Mouse (Mus musculus) midbrain, embryonic 15.5 days (tissue): ENCODE results near the gene Ran. TPM values are rescaled to one million over a fixed set of nuclear protein-coding genes. Genes with fewer than 3 reads are reported as not detected.

Experiments
- ATAC-seq: fragments of 200-750 bp; cut with Nextera tagmentation; replicated peaks from 2 replicates; pipeline ENCODE4 v1.8.0; 2017; ENCODE audit warnings: moderate TSS enrichment
- H3K27ac ChIP-seq: fragments of 300-500 bp; sonication (generic); 2 replicates; pipeline ENCODE4 v1.5.1; 2015; ENCODE audit warnings: mild to moderate bottlenecking, inconsistent platforms
- H3K27me3 ChIP-seq: fragments of 300-500 bp; sonication (generic); replicated peaks from 2 replicates; pipeline ENCODE4 v1.6.1; 2015; ENCODE audit warnings: inconsistent platforms
- H3K36me3 ChIP-seq: fragments of 300-500 bp; sonication (generic); replicated peaks from 2 replicates; pipeline ENCODE4 v1.6.1; 2015; ENCODE audit warnings: inconsistent platforms
- H3K4me1 ChIP-seq: fragments of 300-500 bp; sonication (generic); 2 replicates; pipeline ENCODE4 v1.6.1; 2015; ENCODE audit warnings: inconsistent platforms
- H3K4me2 ChIP-seq: fragments of 300-500 bp; sonication (generic); 2 replicates; pipeline ENCODE4 v1.6.1; 2015; ENCODE audit warnings: inconsistent platforms, mild to moderate bottlenecking, moderate library complexity
- H3K4me3 ChIP-seq: fragments of 300-500 bp; sonication (generic); 2 replicates; pipeline ENCODE4 v1.5.1; 2015; ENCODE audit warnings: mild to moderate bottlenecking, inconsistent platforms
- H3K9ac ChIP-seq: fragments of 300-500 bp; sonication (generic); 2 replicates; pipeline ENCODE4 v1.6.1; 2015; ENCODE audit warnings: mild to moderate bottlenecking, inconsistent platforms
- H3K9me3 ChIP-seq: fragments of 300-500 bp; sonication (generic); 2 replicates; pipeline ENCODE4 v1.6.1; 2016; ENCODE audit warnings: inconsistent platforms
- WGBS: fragments of 180-500 bp; shearing (Covaris S2); methylation state at CpG from one replicate; pipeline ENCODE4 v1.1.7; 2015; ENCODE audit warnings: mixed read lengths; 5-methylcytosine and 5-hydroxymethylcytosine counted together
- polyA plus RNA-seq: library from polyadenylated mRNA; unstranded; fragments of >200 nt; fragmentation: Nextera tagmentation; extraction: Ambion mirVana; gene quantifications from 2 replicates; pipeline ENCODE4 v1.2.1, GENCODE M21; 2015

Ran gene
- polyA plus RNA-seq, 1 experiment from 2014 or later = 342 TPM

DNA sequence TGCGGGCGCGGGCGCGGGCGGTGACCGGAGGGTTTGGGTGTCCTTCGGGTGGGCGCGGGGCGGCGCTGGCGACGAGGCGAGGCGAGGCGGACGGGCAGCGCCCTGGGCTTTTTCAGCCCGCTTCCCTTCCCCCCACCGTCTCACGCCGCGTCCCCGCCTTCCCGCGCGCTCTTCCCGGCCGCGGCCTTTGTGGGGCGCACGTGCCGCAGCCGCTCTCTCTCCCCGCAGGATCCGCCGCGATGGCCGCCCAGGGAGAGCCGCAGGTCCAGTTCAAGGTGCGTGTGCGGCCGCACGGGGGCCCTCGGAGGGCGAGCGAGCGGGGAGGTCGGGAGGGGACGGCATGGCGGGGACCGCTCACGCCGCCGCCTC is 415 bp downstream of the Ran start:
- Histone ChIP-seq H3K4me2 (peak overlapping the region; percentile 73), H3K9ac (peak overlapping the region; percentile 93), H3K4me1 (peaks cover 22% of the 10 kb centered on the region), H3K27ac (peak overlapping the region; percentile 99), H3K36me3 (peaks cover 4% of the 10 kb centered on the region), H3K27me3 (no peaks in the 10 kb centered on the region), H3K4me3 (peak overlapping the region; percentile 87), H3K9me3 (no peaks in the 10 kb centered on the region)
- under 1% methylated on average over 51 of the region's 56 CpGs for WGBS
- peak; percentile 80 for ATAC-seq

GRCm38 (mm10) chr5:129020731-129021130 is 862 bp downstream of the Ran start:
- 5% methylated on average over 28 of the region's 28 CpGs for whole genome bisulfite sequencing
- H3K27ac ChIP-seq = peak overlapping the region; percentile 99
- peaks cover 22% of the 10 kb centered on the region for H3K4me1 ChIP-seq
- peaks cover 4% of the 10 kb centered on the region for H3K36me3 ChIP-seq
- peak overlapping the region; percentile 73 for H3K4me2 ChIP-seq
- H3K27me3 ChIP-seq = no peaks in the 10 kb centered on the region
- H3K9me3 ChIP-seq = no peaks in the 10 kb centered on the region
- peak; percentile 16 for ATAC-seq
- H3K9ac ChIP-seq = peak overlapping the region; percentile 93
- peak overlapping the region; percentile 87 for H3K4me3 ChIP-seq

DNA sequence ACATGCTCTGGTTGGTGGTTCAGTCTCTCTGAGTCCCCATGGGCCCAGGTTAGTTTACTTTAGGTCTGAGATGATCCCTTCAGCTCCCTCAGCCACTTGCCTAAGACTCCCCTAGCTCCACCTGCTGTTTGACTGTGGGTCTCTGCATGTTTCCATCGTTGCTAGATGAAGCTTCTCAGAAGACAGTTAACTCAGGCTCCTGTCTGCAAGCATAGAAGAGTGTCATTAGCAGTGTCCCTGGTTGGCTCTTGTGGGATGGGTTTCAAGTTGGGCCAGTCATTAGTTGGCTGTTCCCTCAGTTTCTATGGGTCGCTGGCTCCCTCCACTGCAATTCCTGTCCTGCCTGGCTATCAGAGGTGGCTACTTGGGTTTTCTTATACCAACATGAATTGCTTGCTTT is 5.2 kb downstream of the Ran start:
- peaks cover 13% of the 10 kb centered on the region for H3K4me1 ChIP-seq
- no peak overlapping the region for H3K27ac ChIP-seq
- WGBS = 52% methylated on average over 2 of the region's 2 CpGs

DNA sequence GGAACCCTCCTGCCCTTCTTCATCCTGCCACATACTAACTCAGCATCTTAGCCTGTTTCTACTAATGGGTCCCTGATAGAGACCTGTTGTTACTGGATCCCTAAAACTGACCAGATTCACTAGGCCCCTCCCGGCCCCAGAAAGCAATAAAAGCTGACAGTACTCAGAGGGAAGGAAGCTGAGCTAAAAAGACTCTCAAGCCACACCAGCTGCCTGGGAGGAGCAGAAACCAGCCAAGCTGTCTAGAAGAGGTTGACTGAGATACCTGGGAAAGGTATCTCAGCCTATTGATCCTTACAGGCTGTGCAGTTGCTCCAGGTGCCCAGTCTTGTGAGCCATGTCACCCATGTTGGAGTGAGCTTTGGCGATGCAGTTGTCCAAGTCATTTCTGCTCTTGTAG is 5.9 kb downstream of the Ran start:
- Histone ChIP-seq H3K27me3 (no peaks in the 10 kb centered on the region), H3K27ac (no peak overlapping the region), H3K9me3 (no peaks in the 10 kb centered on the region), H3K4me2 (no peak overlapping the region), H3K36me3 (peaks cover 4% of the 10 kb centered on the region), H3K4me1 (peaks cover 13% of the 10 kb centered on the region), H3K9ac (no peak overlapping the region), H3K4me3 (no peak overlapping the region)
- ATAC-seq = no peak
- WGBS = 98% methylated on average over 2 of the region's 2 CpGs

More for the DNA sequence above, 5.2 kb downstream of the Ran start:
- no peak for ATAC-seq
- Histone ChIP-seq H3K4me3 (no peak overlapping the region), H3K9me3 (no peaks in the 10 kb centered on the region), H3K9ac (no peak overlapping the region), H3K27me3 (no peaks in the 10 kb centered on the region), H3K36me3 (peaks cover 4% of the 10 kb centered on the region), H3K4me2 (no peak overlapping the region)

GRCm38 (mm10) chr5:129026171-129026570 is 6.3 kb downstream of the Ran start:
- Histone ChIP-seq H3K9me3 (no peaks in the 10 kb centered on the region), H3K27me3 (no peaks in the 10 kb centered on the region), H3K4me2 (no peak overlapping the region), H3K9ac (no peak overlapping the region), H3K36me3 (peaks cover 4% of the 10 kb centered on the region), H3K4me3 (no peak overlapping the region), H3K27ac (no peak overlapping the region), H3K4me1 (peaks cover 12% of the 10 kb centered on the region)
- no peak for ATAC-seq
- WGBS = 92% methylated on average over 3 of the region's 3 CpGs

GRCm38 (mm10) chr5:129026637-129027036 is 6.8 kb downstream of the Ran start:
- H3K27me3 ChIP-seq = no peaks in the 10 kb centered on the region
- ATAC-seq = no peak
- H3K9me3 ChIP-seq = no peaks in the 10 kb centered on the region
- WGBS = 77% methylated on average over 1 of the region's 1 CpGs
- H3K4me3 ChIP-seq = no peak overlapping the region
- peaks cover 4% of the 10 kb centered on the region for H3K36me3 ChIP-seq
- no peak overlapping the region for H3K27ac ChIP-seq
- H3K9ac ChIP-seq = no peak overlapping the region
- H3K4me1 ChIP-seq = peaks cover 7% of the 10 kb centered on the region
- no peak overlapping the region for H3K4me2 ChIP-seq

GRCm38 (mm10) chr5:129029131-129029723 is 9.4 kb downstream of the Ran start:
- WGBS = 74% methylated on average over 5 of the region's 5 CpGs
- ATAC-seq = no peak
- Histone ChIP-seq H3K4me1 (no peaks in the 10 kb centered on the region), H3K9ac (no peak overlapping the region), H3K27me3 (no peaks in the 10 kb centered on the region), H3K4me2 (no peak overlapping the region), H3K4me3 (no peak overlapping the region), H3K27ac (no peak overlapping the region), H3K9me3 (no peaks in the 10 kb centered on the region), H3K36me3 (peaks cover 4% of the 10 kb centered on the region)

GRCm38 (mm10) chr5:129036678-129037077 is 16.8 kb downstream of the Ran start:
- Histone ChIP-seq H3K27ac (no peak overlapping the region), H3K27me3 (no peaks in the 10 kb centered on the region), H3K4me1 (no peaks in the 10 kb centered on the region), H3K9me3 (no peaks in the 10 kb centered on the region), H3K4me3 (no peak overlapping the region), H3K36me3 (no peaks in the 10 kb centered on the region), H3K4me2 (no peak overlapping the region), H3K9ac (no peak overlapping the region)
- ATAC-seq = no peak
- 89% methylated on average over 5 of the region's 5 CpGs for WGBS

GRCm38 (mm10) chr5:129037739-129038138 is 17.9 kb downstream of the Ran start:
- ATAC-seq = no peak
- 88% methylated on average over 7 of the region's 7 CpGs for WGBS
- no peak overlapping the region for H3K4me2 ChIP-seq
- no peaks in the 10 kb centered on the region for H3K4me1 ChIP-seq
- H3K27me3 ChIP-seq = no peaks in the 10 kb centered on the region
- no peak overlapping the region for H3K4me3 ChIP-seq
- H3K36me3 ChIP-seq = no peaks in the 10 kb centered on the region
- H3K9me3 ChIP-seq = no peaks in the 10 kb centered on the region
- H3K27ac ChIP-seq = no peak overlapping the region
- no peak overlapping the region for H3K9ac ChIP-seq

- H3K4me2 ChIP-seq = peak overlapping the region; percentile 27
- H3K4me1 ChIP-seq = peaks cover 35% of the 10 kb centered on the region
- H3K4me3 ChIP-seq = 0 out of 2 replicates have a peak overlapping the region, but pooled peaks have one; percentile 1
- ATAC-seq = no peak; the same call in 1 of the 2 replicates
- H3K27ac ChIP-seq = peak overlapping the region; percentile 75
- H3K9me3 ChIP-seq = no peaks in the 10 kb centered on the region
- WGBS = 14% methylated on average over 26 of the region's 26 CpGs
- H3K27me3 ChIP-seq = no peaks in the 10 kb centered on the region
- no peaks in the 10 kb centered on the region for H3K36me3 ChIP-seq
- H3K9ac ChIP-seq = 0 out of 2 replicates have a peak overlapping the region, but pooled peaks have one; percentile 2
Measured at GRCm38 (mm10) chr5:129045641-129046580, 26.0 kb downstream of the Ran start.

DNA sequence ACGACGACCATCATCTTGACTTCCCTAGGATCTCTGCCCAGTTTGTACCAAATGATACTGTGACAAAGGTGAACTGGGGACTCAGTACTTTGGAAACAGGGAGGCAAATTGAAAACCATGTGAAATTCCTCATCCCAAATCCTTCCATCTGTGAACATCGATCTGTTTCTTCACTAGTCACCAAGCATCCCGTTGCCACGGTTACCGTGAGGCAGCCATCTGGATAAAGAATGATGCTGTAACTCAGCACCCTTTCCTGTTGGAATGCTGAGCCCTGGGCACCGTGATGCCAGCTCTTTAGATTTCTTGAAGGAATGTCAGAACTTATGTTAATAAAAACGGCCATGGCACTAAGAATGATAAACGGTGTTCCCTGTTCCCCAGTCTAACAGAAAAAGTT is 29.5 kb downstream of the Ran start:
- no peak overlapping the region for H3K9ac ChIP-seq
- WGBS = 45% methylated on average over 9 of the region's 9 CpGs
- no peak for ATAC-seq
- no peaks in the 10 kb centered on the region for H3K27me3 ChIP-seq
- no peaks in the 10 kb centered on the region for H3K36me3 ChIP-seq
- H3K4me2 ChIP-seq = no peak overlapping the region
- H3K27ac ChIP-seq = 0 out of 2 replicates have a peak overlapping the region, but pooled peaks have one; percentile 21
- peaks cover 42% of the 10 kb centered on the region for H3K4me1 ChIP-seq
- no peak overlapping the region for H3K4me3 ChIP-seq
- H3K9me3 ChIP-seq = no peaks in the 10 kb centered on the region

- Histone ChIP-seq H3K9me3 (no peaks in the 10 kb centered on the region), H3K4me1 (peaks cover 24% of the 10 kb centered on the region), H3K36me3 (no peaks in the 10 kb centered on the region), H3K4me2 (no peak overlapping the region), H3K27ac (no peak overlapping the region), H3K9ac (no peak overlapping the region), H3K27me3 (no peaks in the 10 kb centered on the region), H3K4me3 (no peak overlapping the region)
- no peak for ATAC-seq
- 87% methylated on average over 3 of the region's 3 CpGs for WGBS
Measured at GRCm38 (mm10) chr5:129051910-129052309, 32.0 kb downstream of the Ran start.
